Mouse (Mus musculus): ENCODE data around the gene Mup12. TPM values are rescaled to one million over a fixed set of nuclear protein-coding genes. Genes with fewer than 3 reads are reported as not detected.
"Not testable (repeated sequence)": the region's sequence is repeated elsewhere in the genome, so short reads cannot be mapped to it uniquely, and the experiment has no call there.

Mup12 gene
- total RNA-seq (2014; fragmentation: Nextera tagmentation) (not detected in 2 replicates), total RNA-seq (2017) (not detected in 2 replicates)

DNA sequence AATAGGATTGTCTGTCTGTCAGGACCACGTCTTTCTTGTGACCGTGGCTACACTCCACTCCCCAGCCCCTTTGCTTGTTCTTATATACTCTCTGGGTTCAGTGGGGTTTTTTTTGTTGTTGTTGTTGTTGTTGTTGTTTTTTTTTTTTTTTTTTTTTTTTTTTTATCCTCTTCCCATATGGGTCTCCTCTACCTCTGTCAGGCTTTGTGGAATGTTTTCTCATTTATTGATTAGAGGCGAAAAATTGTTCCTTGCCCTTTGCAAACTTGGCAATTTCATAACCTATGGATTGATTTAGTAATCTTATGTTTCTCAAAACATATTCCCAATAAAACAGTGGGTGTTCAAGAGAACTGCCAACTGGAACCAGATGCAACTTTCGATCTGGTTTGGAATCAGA is at the start of gene Mup12:
Gene Mup12, minus strand, starts transcription at position 101 of the 400 bp plus-strand sequence.
- ATAC-seq (replicated peaks; ENCODE audit: low FRiP score, low TSS enrichment, poor library complexity, severe bottlenecking) = not testable (repeated sequence)

Other genes starting within 250 kb of the Mup12 start
- not detected in 2 replicates for gene Mup1, start 239.4 kb downstream of the Mup12 start, total RNA-seq (2014; fragmentation: Nextera tagmentation)
- not detected in 2 replicates for gene Mup1, start 239.4 kb downstream of the Mup12 start, total RNA-seq (2017)
- not detected in 2 replicates for gene Mup10, start 159.1 kb downstream of the Mup12 start, total RNA-seq (2014; fragmentation: Nextera tagmentation)
- gene Mup10, start 159.1 kb downstream of the Mup12 start, total RNA-seq (2017) = not detected in 2 replicates
- not detected in 2 replicates for gene Mup11, start 78.9 kb downstream of the Mup12 start, total RNA-seq (2014; fragmentation: Nextera tagmentation)
- gene Mup11, start 78.9 kb downstream of the Mup12 start, total RNA-seq (2017) = not detected in 2 replicates
- not detected in 2 replicates for gene Mup22, start 80.1 kb upstream of the Mup12 start, total RNA-seq (2014; fragmentation: Nextera tagmentation)
- gene Mup22, start 80.1 kb upstream of the Mup12 start, total RNA-seq (2017) = not detected in 2 replicates